Mouse (Mus musculus): Measurements from ENCODE around the gene Ncf4. TPM values are rescaled to one million over a fixed set of nuclear protein-coding genes. Genes with fewer than 3 reads are reported as not detected.
"Not testable (repeated sequence)": the region's sequence is repeated elsewhere in the genome, so short reads cannot be mapped to it uniquely, and the experiment has no call there.

Ncf4 gene
- total RNA-seq, 1 experiment: 0.31 TPM

- Histone ChIP-seq H3K27ac (ENCODE audit: insufficient read depth, low read depth, low read length, poor library complexity, severe bottlenecking) (no peak overlapping the region), H3K9me3 (ENCODE audit: control insufficient read depth, insufficient read depth, low read depth, low read length) (no peaks in the 10 kb centered on the region), H3K4me1 (ENCODE audit: control insufficient read depth in 2 of 2, insufficient read depth in 2 of 2, low read length in 2 of 2, poor library complexity in 1 of 2) (0 out of 4 replicates have a peak, but pooled peaks cover 0 to 2% of the 10 kb centered on the region in 2 experiments), H3K36me3 (ENCODE audit: control insufficient read depth, insufficient read depth, low read length, poor library complexity, severe bottlenecking) (no peaks in the 10 kb centered on the region), H3K4me3 (ENCODE audit: insufficient read depth in 1 of 2, low read depth in 1 of 2, low read length in 2 of 2, poor library complexity in 1 of 2, severe bottlenecking in 1 of 2) (no peak overlapping the region), H3K9ac (ENCODE audit: insufficient read depth, low read depth, low read length, poor library complexity, severe bottlenecking) (no peak overlapping the region)
- TF ChIP-seq ZNF384 (IDR thresholded peaks at IDR 0.05; ENCODE audit: low read depth, low read length) (no peak), MAFK (IDR thresholded peaks at IDR 0.05; ENCODE audit: insufficient read depth, low read depth, low read length) (no peak), HCFC1 (IDR thresholded peaks at IDR 0.05; ENCODE audit: borderline replicate concordance, insufficient read depth, low read length) (no peak), CHD2 (IDR thresholded peaks at IDR 0.05; ENCODE audit: low read depth, low read length) (no peak), ZC3H11A (IDR thresholded peaks at IDR 0.05; ENCODE audit: borderline replicate concordance, low read depth, low read length) (no peak)
- DNase-seq (ENCODE audit: low read depth, low spot score): no peak
- in situ Hi-C loops (cut with MboI; ENCODE audit: low sequenced_read_pairs in 2 of 2, unreplicated experiment in 2 of 2): no loop called here
Observed at GRCm38 (mm10) chr15:78267441-78267840, 22.8 kb downstream of the Ncf4 start.

GRCm38 (mm10) chr15:78267865-78268264 is 23.3 kb downstream of the Ncf4 start:
- TF ChIP-seq ZC3H11A (IDR thresholded peaks at IDR 0.05; ENCODE audit: borderline replicate concordance, low read depth, low read length) (no peak), HCFC1 (IDR thresholded peaks at IDR 0.05; ENCODE audit: borderline replicate concordance, insufficient read depth, low read length) (no peak), ZNF384 (IDR thresholded peaks at IDR 0.05; ENCODE audit: low read depth, low read length) (no peak), MAFK (IDR thresholded peaks at IDR 0.05; ENCODE audit: insufficient read depth, low read depth, low read length) (no peak), CHD2 (IDR thresholded peaks at IDR 0.05; ENCODE audit: low read depth, low read length) (no peak)
- no peak for DNase-seq (ENCODE audit: low read depth, low spot score)
- in situ Hi-C loops (cut with MboI; ENCODE audit: low sequenced_read_pairs in 2 of 2, unreplicated experiment in 2 of 2): no loop called here

GRCm38 (mm10) chr15:78271208-78271607 is 26.6 kb downstream of the Ncf4 start:
- no peak for TF ChIP-seq ZC3H11A (IDR thresholded peaks at IDR 0.05; ENCODE audit: borderline replicate concordance, low read depth, low read length)
- TF ChIP-seq MAFK (IDR thresholded peaks at IDR 0.05; ENCODE audit: insufficient read depth, low read depth, low read length): no peak
- no peak for TF ChIP-seq CHD2 (IDR thresholded peaks at IDR 0.05; ENCODE audit: low read depth, low read length)
- no peak overlapping the region for H3K4me3 ChIP-seq (ENCODE audit: insufficient read depth in 1 of 2, low read depth in 1 of 2, low read length in 2 of 2, poor library complexity in 1 of 2, severe bottlenecking in 1 of 2)
- no peaks in the 10 kb centered on the region for H3K4me1 ChIP-seq (ENCODE audit: control insufficient read depth in 2 of 2, insufficient read depth in 2 of 2, low read length in 2 of 2, poor library complexity in 1 of 2)
- in situ Hi-C loops (cut with MboI; ENCODE audit: low sequenced_read_pairs in 2 of 2, unreplicated experiment in 2 of 2): no loop called here
- no peak for DNase-seq (ENCODE audit: low read depth, low spot score)
- no peaks in the 10 kb centered on the region for H3K9me3 ChIP-seq (ENCODE audit: control insufficient read depth, insufficient read depth, low read depth, low read length)
- H3K27ac ChIP-seq (ENCODE audit: insufficient read depth, low read depth, low read length, poor library complexity, severe bottlenecking): no peak overlapping the region
- H3K9ac ChIP-seq (ENCODE audit: insufficient read depth, low read depth, low read length, poor library complexity, severe bottlenecking): no peak overlapping the region
- H3K36me3 ChIP-seq (ENCODE audit: control insufficient read depth, insufficient read depth, low read length, poor library complexity, severe bottlenecking): no peaks in the 10 kb centered on the region

More at GRCm38 (mm10) chr15:78267865-78268264, 23.3 kb downstream of the Ncf4 start:
- Histone ChIP-seq H3K4me1 (ENCODE audit: control insufficient read depth in 2 of 2, insufficient read depth in 2 of 2, low read length in 2 of 2, poor library complexity in 1 of 2) (0 out of 4 replicates have a peak, but pooled peaks cover 0 to 2% of the 10 kb centered on the region in 2 experiments), H3K4me3 (ENCODE audit: insufficient read depth in 1 of 2, low read depth in 1 of 2, low read length in 2 of 2, poor library complexity in 1 of 2, severe bottlenecking in 1 of 2) (no peak overlapping the region), H3K9ac (ENCODE audit: insufficient read depth, low read depth, low read length, poor library complexity, severe bottlenecking) (no peak overlapping the region), H3K27ac (ENCODE audit: insufficient read depth, low read depth, low read length, poor library complexity, severe bottlenecking) (no peak overlapping the region), H3K9me3 (ENCODE audit: control insufficient read depth, insufficient read depth, low read depth, low read length) (no peaks in the 10 kb centered on the region), H3K36me3 (ENCODE audit: control insufficient read depth, insufficient read depth, low read length, poor library complexity, severe bottlenecking) (no peaks in the 10 kb centered on the region)

- no peak overlapping the region for H3K27ac ChIP-seq (ENCODE audit: insufficient read depth, low read depth, low read length, poor library complexity, severe bottlenecking)
- H3K36me3 ChIP-seq (ENCODE audit: control insufficient read depth, insufficient read depth, low read length, poor library complexity, severe bottlenecking): no peaks in the 10 kb centered on the region
- H3K9ac ChIP-seq (ENCODE audit: insufficient read depth, low read depth, low read length, poor library complexity, severe bottlenecking): no peak overlapping the region
- no peaks in the 10 kb centered on the region for H3K4me1 ChIP-seq (ENCODE audit: control insufficient read depth in 2 of 2, insufficient read depth in 2 of 2, low read length in 2 of 2, poor library complexity in 1 of 2)
- no peak overlapping the region for H3K4me3 ChIP-seq (ENCODE audit: insufficient read depth in 1 of 2, low read depth in 1 of 2, low read length in 2 of 2, poor library complexity in 1 of 2, severe bottlenecking in 1 of 2)
- no peak for DNase-seq (ENCODE audit: low read depth, low spot score)
- in situ Hi-C loops (cut with MboI; ENCODE audit: low sequenced_read_pairs in 2 of 2, unreplicated experiment in 2 of 2): no loop called here
- TF ChIP-seq HCFC1 (IDR thresholded peaks at IDR 0.05; ENCODE audit: borderline replicate concordance, insufficient read depth, low read length) (no peak), ZNF384 (IDR thresholded peaks at IDR 0.05; ENCODE audit: low read depth, low read length) (no peak), ZC3H11A (IDR thresholded peaks at IDR 0.05; ENCODE audit: borderline replicate concordance, low read depth, low read length) (no peak), CHD2 (IDR thresholded peaks at IDR 0.05; ENCODE audit: low read depth, low read length) (no peak), MAFK (IDR thresholded peaks at IDR 0.05; ENCODE audit: insufficient read depth, low read depth, low read length) (no peak)
- no peaks in the 10 kb centered on the region for H3K9me3 ChIP-seq (ENCODE audit: control insufficient read depth, insufficient read depth, low read depth, low read length)
Observed at GRCm38 (mm10) chr15:78278308-78278707, 33.7 kb downstream of the Ncf4 start.

- no peak for DNase-seq (ENCODE audit: low read depth, low spot score)
- in situ Hi-C loops (cut with MboI; ENCODE audit: low sequenced_read_pairs in 2 of 2, unreplicated experiment in 2 of 2): no loop called here
- H3K4me3 ChIP-seq (ENCODE audit: insufficient read depth in 1 of 2, low read depth in 1 of 2, low read length in 2 of 2, poor library complexity in 1 of 2, severe bottlenecking in 1 of 2): no peak overlapping the region
- no peak overlapping the region for H3K27ac ChIP-seq (ENCODE audit: insufficient read depth, low read depth, low read length, poor library complexity, severe bottlenecking)
- no peaks in the 10 kb centered on the region for H3K36me3 ChIP-seq (ENCODE audit: control insufficient read depth, insufficient read depth, low read length, poor library complexity, severe bottlenecking)
- H3K4me1 ChIP-seq (ENCODE audit: control insufficient read depth in 2 of 2, insufficient read depth in 2 of 2, low read length in 2 of 2, poor library complexity in 1 of 2): no peaks in the 10 kb centered on the region
- no peaks in the 10 kb centered on the region for H3K9me3 ChIP-seq (ENCODE audit: control insufficient read depth, insufficient read depth, low read depth, low read length)
- no peak overlapping the region for H3K9ac ChIP-seq (ENCODE audit: insufficient read depth, low read depth, low read length, poor library complexity, severe bottlenecking)
- TF ChIP-seq MAFK (IDR thresholded peaks at IDR 0.05; ENCODE audit: insufficient read depth, low read depth, low read length): no peak
- no peak for TF ChIP-seq ZC3H11A (IDR thresholded peaks at IDR 0.05; ENCODE audit: borderline replicate concordance, low read depth, low read length)
- no peak for TF ChIP-seq CHD2 (IDR thresholded peaks at IDR 0.05; ENCODE audit: low read depth, low read length)
- no peak for TF ChIP-seq ZNF384 (IDR thresholded peaks at IDR 0.05; ENCODE audit: low read depth, low read length)
- no peak for TF ChIP-seq HCFC1 (IDR thresholded peaks at IDR 0.05; ENCODE audit: borderline replicate concordance, insufficient read depth, low read length)
Observed at GRCm38 (mm10) chr15:78287941-78288340, 43.3 kb downstream of the Ncf4 start.

GRCm38 (mm10) chr15:78289775-78290174 is 45.2 kb downstream of the Ncf4 start:
- H3K9me3 ChIP-seq (ENCODE audit: control insufficient read depth, insufficient read depth, low read depth, low read length); H3K4me3 ChIP-seq (ENCODE audit: insufficient read depth in 1 of 2, low read depth in 1 of 2, low read length in 2 of 2, poor library complexity in 1 of 2, severe bottlenecking in 1 of 2); in situ Hi-C loops (cut with MboI; ENCODE audit: low sequenced_read_pairs in 2 of 2, unreplicated experiment in 2 of 2); H3K4me1 ChIP-seq (ENCODE audit: control insufficient read depth in 2 of 2, insufficient read depth in 2 of 2, low read length in 2 of 2, poor library complexity in 1 of 2); H3K36me3 ChIP-seq (ENCODE audit: control insufficient read depth, insufficient read depth, low read length, poor library complexity, severe bottlenecking); H3K27ac ChIP-seq (ENCODE audit: insufficient read depth, low read depth, low read length, poor library complexity, severe bottlenecking); DNase-seq (ENCODE audit: low read depth, low spot score); H3K9ac ChIP-seq (ENCODE audit: insufficient read depth, low read depth, low read length, poor library complexity, severe bottlenecking): not testable (repeated sequence)

GRCm38 (mm10) chr15:78293228-78293627 is 48.6 kb downstream of the Ncf4 start:
- H3K9me3 ChIP-seq (ENCODE audit: control insufficient read depth, insufficient read depth, low read depth, low read length); H3K4me3 ChIP-seq (ENCODE audit: insufficient read depth in 1 of 2, low read depth in 1 of 2, low read length in 2 of 2, poor library complexity in 1 of 2, severe bottlenecking in 1 of 2); H3K36me3 ChIP-seq (ENCODE audit: control insufficient read depth, insufficient read depth, low read length, poor library complexity, severe bottlenecking); in situ Hi-C loops (cut with MboI; ENCODE audit: low sequenced_read_pairs in 2 of 2, unreplicated experiment in 2 of 2); DNase-seq (ENCODE audit: low read depth, low spot score); H3K27ac ChIP-seq (ENCODE audit: insufficient read depth, low read depth, low read length, poor library complexity, severe bottlenecking); H3K9ac ChIP-seq (ENCODE audit: insufficient read depth, low read depth, low read length, poor library complexity, severe bottlenecking); H3K4me1 ChIP-seq (ENCODE audit: control insufficient read depth in 2 of 2, insufficient read depth in 2 of 2, low read length in 2 of 2, poor library complexity in 1 of 2): not testable (repeated sequence)
